ENCODE assay signal across 30 mouse cellular contexts in the genomic region with DNA sequence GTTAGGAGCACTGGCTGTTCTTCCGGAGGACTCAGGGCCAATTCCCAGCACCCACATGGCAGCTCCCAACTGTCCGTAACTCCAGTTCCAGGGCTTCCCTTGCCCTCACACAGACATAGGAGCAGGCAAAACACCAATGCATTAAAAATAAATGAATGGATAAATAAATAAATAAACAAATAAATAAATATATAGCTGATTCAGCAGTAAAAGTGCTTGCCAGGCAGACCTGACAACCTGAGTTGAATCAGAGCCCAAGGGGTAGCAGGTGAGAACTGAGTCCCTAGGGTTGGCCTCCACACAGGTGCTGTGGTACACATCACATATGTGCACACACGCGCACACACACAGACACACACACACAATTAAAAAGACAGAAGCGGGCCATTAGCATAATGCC. TPM values are rescaled to one million over a fixed set of nuclear protein-coding genes. Genes with fewer than 3 reads are reported as not detected.
"Had no signal": no experiment of that assay in that cellular context is flagged by ENCODE, and none has a peak within 500 bp of the region (broad histone marks: within the 10 kb centered on the region; RNA-seq: fewer than 3 reads in every experiment).

No protein-coding gene starts in this region.

- DNase-seq: left cerebral cortex, postnatal 4 days; liver; liver, embryonic 13.5 days; liver, postnatal 0 days; lung, adult 18-20 months; lung, adult 2 months; lung, embryonic 14.5 days; lung, postnatal 10 days; lung, postnatal 14 days; lung, postnatal 36 days; lung, postnatal 4 days; midbrain, embryonic 14.5 days had no signal

- H3K27ac ChIP-seq: limb, embryonic 10.5 days; limb, embryonic 12.5 days; limb, embryonic 13.5 days; limb, embryonic 15.5 days; liver, embryonic 12.5 days; liver, embryonic 13.5 days; liver, embryonic 14.5 days; liver, embryonic 15.5 days; lung, embryonic 15.5 days; macrophage; midbrain, embryonic 10.5 days; midbrain, embryonic 12.5 days; midbrain, embryonic 13.5 days; midbrain, embryonic 15.5 days had no signal

- H3K36me3 ChIP-seq: limb, embryonic 10.5 days; limb, embryonic 12.5 days; limb, embryonic 13.5 days; limb, embryonic 15.5 days; liver, embryonic 12.5 days; liver, embryonic 13.5 days; liver, embryonic 15.5 days; lung, embryonic 15.5 days; midbrain, embryonic 10.5 days; midbrain, embryonic 12.5 days; midbrain, embryonic 13.5 days; midbrain, embryonic 15.5 days had no signal

- H3K4me3 ChIP-seq: limb, embryonic 10.5 days; limb, embryonic 12.5 days; limb, embryonic 13.5 days; limb, embryonic 15.5 days; liver, embryonic 12.5 days; liver, embryonic 13.5 days; liver, embryonic 15.5 days; lung, embryonic 15.5 days; megakaryocyte, embryonic 14.5 days; midbrain, embryonic 10.5 days; midbrain, embryonic 12.5 days; midbrain, embryonic 13.5 days; midbrain, embryonic 15.5 days; myocyte had no signal

- H3K4me2 ChIP-seq: limb, embryonic 12.5 days; limb, embryonic 13.5 days; limb, embryonic 15.5 days; liver, embryonic 11.5 days; liver, embryonic 12.5 days; liver, embryonic 13.5 days; liver, embryonic 15.5 days; lung, embryonic 14.5 days; lung, embryonic 15.5 days; midbrain, embryonic 11.5 days; midbrain, embryonic 12.5 days; midbrain, embryonic 13.5 days; midbrain, embryonic 15.5 days had no signal

- H3K4me1 ChIP-seq: limb, embryonic 12.5 days; limb, embryonic 13.5 days; liver, embryonic 12.5 days; liver, embryonic 13.5 days; liver, embryonic 15.5 days; lung, embryonic 15.5 days; megakaryocyte, embryonic 14.5 days; midbrain, embryonic 10.5 days; midbrain, embryonic 12.5 days; midbrain, embryonic 13.5 days; midbrain, embryonic 15.5 days had no signal

- H3K27me3 ChIP-seq: limb, embryonic 12.5 days; limb, embryonic 13.5 days; limb, embryonic 15.5 days; liver, embryonic 12.5 days; liver, embryonic 13.5 days; liver, embryonic 15.5 days; lung, embryonic 15.5 days; midbrain, embryonic 12.5 days; midbrain, embryonic 13.5 days; midbrain, embryonic 15.5 days had no signal

- H3K9ac ChIP-seq: limb, embryonic 12.5 days; limb, embryonic 13.5 days; limb, embryonic 15.5 days; liver, embryonic 12.5 days; liver, embryonic 13.5 days; liver, embryonic 14.5 days; liver, embryonic 15.5 days; liver, postnatal 0 days; lung, embryonic 14.5 days; lung, embryonic 15.5 days; midbrain, embryonic 12.5 days; midbrain, embryonic 13.5 days; midbrain, embryonic 15.5 days had no signal

- H3K9me3 ChIP-seq: limb, embryonic 10.5 days; limb, embryonic 12.5 days; limb, embryonic 13.5 days; limb, embryonic 15.5 days; liver, embryonic 12.5 days; liver, embryonic 13.5 days; liver, embryonic 15.5 days; lung, embryonic 15.5 days; midbrain, embryonic 10.5 days; midbrain, embryonic 12.5 days; midbrain, embryonic 13.5 days; midbrain, embryonic 15.5 days had no signal

RNA-seq across cellular contexts. Expression of a gene that starts 21.0 kb away (rescaled TPM):
- total RNA-seq: monocyte, adult 5-6 weeks had no signal
